Mouse (Mus musculus): ENCODE measurements at regions not wholly inside any gene's neighbourhood (a gene's known extent, or its start where the extent isn't known, plus 50 kb on each side); places are given as distances from the start of the nearest gene placed in this dataset.
"Not testable (repeated sequence)": the region's sequence is repeated elsewhere in the genome, so short reads cannot be mapped to it uniquely, and the experiment has no call there.

DNA sequence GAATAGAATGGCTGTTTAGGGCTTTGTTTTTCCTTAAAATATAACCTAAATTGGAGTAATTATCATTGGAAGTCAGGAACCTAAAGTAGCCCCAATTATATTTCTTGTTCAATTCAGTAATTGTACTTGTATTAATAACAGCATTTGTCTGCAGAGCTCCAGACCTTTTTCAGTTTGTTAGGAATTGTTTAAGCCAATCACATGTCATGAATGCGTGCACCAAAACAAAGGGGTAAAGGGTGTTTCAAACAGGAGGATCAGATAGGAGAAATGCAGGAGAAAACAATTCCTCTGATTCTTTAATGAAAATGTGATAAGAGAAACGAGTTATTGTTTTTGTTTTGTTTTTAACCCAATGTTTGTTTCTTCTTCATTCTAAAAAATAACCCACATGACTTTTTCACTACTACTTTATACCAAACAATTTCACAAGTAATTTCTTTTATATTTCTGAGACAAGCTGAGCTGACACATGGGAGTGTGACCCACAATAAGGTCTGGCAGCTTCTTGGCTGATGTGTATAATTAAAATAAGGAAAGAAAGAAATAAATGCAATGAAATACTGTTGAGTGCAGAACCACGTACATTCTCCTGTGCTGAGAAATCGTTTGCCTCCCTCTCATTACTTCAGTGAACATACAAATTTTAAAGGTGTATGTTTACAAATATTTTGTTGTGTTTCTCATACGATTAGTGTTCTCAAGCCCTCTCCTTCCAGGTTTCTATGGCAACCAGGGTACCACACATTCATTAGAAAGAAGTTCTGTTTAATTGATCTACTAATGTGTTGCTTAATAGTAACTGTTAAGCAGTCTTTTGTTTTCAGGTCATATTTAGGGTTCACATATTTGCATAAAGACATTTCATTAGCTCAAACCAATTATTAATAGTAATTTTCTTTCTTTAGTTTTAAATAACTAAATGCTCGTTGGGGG is 397.7 kb downstream of the Isl1 start:
- no peak for DNase-seq

DNA sequence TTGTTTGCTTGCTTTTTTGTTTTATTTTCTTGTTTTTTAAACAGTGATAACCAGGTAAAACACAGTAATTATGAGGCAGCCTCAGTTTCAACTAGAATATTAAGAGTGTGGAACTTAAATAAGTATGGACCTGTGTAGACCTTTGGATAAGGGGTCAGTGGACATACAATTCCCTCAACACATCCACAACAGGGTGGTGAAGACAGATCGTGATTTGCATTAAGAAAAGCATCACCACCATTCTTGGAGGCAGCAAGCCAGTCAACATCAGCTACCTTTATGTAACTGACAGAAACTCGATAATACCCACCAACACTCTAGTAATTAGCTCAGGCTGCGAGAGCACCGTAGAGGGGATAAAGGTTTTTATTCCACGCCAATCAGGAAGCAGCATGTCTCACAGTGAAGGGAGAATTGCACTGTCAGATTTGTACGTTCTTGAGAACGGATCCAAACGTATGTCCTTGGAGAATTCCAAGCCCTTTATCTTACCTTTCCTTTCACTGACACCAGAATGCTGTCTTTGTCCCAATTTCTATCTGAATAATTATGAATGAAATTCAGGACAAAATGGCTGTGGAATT is 398.5 kb downstream of the Isl1 start:
- no peak for DNase-seq

DNA sequence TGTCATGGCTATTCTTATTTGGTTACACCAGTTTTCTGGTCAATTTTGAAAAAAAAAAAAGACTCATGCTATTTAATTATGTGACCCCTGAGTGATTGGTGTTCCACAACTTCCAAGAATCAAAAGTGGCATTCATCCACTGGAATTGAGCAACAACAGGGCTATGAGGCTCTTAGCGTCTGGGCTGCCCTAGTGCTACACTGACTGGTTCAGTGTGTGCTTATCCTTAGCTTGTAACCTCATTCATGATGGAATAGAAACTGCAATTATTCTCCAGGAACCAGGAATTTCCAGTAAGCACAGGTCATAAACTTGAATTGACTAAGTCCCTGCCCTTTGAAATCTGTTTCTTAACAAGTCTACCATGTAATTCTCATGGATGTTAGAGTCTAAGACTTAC is 428.9 kb downstream of the Isl1 start:
- DNase-seq: no peak

DNA sequence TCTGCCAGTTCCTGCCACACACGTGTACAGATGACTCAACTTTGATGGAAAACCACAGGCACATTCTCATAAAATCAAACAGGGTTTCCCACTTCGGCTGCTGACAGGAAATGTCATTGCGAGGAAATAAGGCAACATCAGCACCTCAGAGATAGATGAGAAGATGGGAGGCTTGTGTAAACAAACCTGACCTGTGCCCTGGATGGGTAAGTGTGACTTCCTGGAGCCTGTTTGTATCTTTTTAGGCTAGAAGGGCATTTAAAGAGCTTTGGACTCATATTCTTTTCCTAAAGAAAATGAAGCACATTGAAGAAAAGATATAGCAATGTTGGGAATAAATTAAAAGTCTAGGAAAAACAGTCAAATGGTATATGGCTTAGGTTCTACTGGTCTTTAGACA is 449.0 kb downstream of the Isl1 start:
- DNase-seq: no peak

DNA sequence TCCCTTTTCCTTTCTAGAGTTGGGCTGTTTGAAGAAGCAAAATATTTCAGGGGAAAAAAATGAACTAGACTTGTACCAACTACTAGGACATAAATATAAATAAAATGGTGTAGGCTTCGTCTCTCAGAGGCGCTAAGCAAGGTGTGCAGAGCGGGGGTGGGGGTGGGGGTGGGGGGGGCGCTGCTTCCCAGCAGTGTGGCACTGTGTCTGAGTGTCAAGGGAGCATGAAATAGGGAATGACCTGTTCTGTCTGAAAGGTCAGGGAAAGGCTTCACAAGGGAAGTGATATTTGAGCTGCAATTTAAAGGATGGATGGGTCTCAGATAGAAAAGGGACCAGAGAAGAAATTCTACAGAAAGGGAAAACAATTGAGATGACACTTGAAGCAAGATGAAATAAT is 452.9 kb downstream of the Isl1 start:
- DNase-seq: no peak

DNA sequence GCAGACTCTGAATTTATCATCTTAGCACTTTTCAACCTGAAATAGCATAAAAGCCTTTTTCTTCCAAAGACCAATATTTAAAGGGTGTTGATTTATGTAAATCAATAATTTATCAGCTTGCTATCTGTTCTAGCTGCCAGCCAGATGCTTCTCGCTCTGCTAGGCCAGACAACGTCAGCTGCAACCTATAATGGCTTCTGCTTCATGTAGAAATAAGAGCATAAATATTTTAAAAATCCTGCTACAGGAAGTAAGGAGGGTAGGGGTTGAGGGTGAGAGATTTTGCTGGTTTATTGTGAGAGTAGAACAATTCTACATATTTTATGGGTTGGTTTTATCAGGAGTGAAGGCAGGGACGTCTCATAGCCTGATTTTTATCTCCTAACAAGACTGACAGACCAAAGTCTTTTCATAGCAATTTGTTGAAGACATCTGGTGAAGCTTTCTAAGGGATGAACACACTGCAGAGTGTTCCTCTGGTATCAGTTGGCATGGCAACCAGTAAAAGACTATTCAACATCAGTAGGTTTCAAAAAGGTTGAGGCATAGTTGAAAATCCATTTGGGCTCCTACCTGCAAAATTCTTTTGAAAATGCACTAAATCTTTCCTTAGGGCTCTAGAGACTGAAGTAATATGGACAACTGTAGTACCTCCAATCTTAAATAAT is 456.7 kb downstream of the Isl1 start:
- DNase-seq: no peak

DNA sequence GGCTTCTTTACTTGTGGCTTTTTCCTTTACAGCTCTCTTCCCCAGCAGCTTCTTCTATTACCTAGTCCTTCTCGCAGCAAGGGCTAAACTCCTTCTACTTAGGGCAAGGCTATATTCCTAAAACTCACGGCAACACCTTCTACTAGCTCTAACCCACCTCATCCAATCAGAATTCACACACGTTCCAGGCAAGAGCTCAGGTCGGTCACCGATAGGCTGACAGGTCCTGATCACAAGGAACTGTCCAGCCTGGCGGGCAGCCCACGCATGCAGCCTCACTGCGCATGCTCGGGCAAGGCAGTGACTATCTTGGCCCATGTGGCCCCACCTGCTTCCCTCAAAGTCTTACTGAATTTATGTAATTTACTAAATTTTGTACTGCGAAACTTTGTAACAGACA is 466.4 kb downstream of the Isl1 start:
- DNase-seq: peak in 1 of 2 experiments; percentile 3

DNA sequence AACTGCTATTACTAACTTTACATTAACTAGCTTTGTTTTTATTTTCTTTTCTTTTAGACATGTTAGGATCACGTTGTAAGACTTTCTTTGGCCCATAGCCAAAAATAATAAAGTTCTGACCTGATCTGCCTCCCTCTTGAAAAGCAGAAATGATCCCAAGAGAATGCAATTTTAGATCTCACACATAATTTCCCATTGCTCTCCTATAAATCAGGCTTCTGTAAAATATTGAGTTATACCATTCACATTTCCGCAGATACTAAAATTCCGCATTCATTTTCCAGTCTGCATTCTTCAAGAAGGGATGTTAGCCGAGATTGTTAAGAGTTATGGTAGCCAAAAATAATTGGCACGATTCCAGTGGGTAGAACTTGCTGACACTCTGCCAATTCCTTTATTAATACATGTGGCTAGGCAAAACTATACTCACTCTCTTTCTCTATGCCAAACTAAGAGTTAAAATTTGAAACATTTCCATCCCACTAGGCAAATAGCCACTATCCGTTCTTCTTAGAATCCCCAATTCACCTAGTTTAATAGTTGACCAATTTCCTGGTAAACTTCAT is 473.2 kb downstream of the Isl1 start:
- no peak for DNase-seq

DNA sequence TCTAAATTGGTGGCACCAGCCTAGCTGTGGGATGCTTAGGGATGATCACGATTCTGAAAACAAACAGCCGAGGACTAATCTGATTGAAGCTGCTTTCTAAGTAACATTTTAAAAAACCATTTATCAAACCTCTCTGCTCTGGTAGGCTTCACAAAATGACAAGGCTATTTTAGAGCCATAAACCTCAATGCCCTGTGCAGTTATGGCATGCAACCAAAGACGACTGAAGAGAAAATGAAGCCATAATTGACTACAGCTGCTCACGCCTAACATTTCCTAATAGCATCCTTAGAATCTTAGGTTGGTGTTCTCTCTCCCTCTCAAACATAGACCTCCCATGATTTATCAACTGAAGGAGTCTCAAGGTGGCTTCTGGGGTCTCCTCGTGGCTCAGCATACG is 484.3 kb downstream of the Isl1 start:
- DNase-seq: no peak

DNA sequence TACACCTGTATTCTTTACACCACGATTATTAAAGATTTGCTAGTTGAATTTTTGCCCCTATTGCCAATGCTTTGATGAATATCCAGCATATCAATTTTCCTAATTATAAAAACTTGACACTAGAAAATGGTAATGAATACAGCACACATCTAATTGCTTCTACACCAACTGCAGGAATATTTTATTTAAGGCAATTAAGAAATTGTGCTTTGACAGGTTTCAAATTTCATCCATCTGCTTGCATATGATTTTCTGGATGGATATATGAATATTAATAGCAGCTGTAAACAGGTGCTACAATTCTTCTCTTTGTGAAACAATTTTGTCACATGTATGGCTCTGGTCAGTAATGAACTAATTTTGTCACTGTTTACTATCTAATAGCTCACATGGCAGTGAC is 487.0 kb downstream of the Isl1 start:
- no peak for DNase-seq

DNA sequence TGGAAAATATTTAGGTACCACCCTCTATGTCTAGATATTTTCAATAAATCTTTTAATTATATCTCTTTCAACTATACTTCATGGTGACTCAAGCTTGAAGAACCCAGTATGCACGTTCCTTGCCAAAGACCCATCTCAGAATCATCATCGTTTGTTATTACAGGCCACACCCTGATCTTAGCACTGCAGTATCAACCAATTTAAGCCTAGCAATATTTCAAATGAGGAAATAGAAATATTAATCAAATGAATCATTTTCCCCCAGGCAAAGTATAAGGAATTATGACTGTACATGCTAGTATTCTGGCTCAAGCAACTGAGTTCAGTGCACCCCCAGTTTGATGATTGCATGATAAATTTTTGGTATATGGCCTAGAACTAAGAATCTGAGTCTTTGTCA is 495.3 kb downstream of the Isl1 start:
- DNase-seq: no peak

DNA sequence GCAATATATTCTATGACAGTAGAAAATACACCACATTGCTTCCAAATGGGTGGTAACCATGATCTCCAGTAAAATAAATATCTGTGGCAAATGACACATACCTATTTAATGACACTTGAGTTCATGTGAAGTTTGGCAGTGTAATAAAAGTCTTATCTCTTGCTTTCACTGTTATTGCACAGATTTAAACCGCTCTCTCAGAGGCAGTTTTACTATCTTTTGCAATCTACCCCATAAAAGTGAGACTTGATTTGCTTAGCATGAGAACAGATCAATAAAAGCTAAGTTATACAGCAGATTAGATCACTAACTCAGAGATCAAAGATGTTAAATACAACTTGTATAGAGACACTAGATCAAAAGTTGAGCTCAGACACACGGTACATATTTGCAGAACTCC is 510.2 kb downstream of the Isl1 start:
- no peak for DNase-seq

DNA sequence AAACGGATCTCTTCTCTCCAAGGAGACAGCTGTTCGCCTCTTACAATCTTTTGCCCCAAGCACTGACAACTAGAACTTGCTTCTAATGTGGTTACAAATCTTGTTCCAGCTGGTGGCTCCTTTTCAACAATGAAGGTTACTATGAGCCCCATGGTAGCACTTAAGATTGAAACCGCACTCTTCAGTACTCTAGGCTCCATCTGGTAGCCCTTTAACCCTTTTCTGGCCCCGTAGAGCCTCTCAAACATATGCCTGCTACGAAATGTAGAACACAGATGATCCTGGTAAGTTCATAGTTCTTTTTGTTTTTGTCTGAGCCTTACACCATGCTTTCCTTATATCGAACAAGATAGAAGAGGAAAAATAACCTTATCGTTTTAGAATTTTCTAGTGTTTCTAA is 558.2 kb downstream of the Isl1 start:
- DNase-seq: no peak

DNA sequence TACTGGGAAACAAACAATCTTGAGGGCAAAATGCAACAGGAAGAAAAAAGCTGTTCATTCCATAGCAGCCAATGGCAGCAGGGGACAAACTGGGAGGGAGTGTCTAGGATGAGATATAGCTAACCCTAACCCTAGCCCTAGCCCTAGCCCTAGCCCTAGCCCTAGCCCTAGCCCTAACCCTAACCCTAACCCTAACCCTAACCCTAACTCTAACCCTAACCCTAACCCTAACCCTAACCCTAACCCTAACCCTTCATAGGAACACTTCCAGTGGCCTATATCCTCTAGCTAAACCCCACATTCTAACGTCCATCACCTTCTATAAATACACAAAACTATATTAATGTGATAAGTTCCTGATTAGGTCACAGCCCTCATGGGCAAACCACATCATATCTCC is 567.4 kb downstream of the Isl1 start:
- not testable (repeated sequence) for DNase-seq

DNA sequence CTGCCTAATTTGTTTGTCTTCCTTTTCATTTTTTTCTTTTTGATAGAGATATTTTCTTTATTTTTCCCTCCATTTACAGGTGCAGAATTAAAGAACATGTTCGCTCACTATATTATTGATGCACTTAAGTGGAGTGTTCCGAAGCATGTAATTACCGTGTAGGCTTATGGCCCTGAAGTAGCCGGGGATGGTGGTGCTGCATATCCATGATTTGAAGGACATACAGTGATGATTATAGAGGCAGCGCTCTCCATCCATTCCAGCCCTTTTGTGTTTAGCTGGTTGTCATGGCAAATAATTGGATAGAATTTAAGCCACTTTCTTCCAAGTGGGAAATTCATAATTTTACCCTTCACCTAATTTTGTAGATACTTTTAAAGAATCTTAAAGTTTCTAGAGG is 581.5 kb downstream of the Isl1 start:
- DNase-seq: no peak

DNA sequence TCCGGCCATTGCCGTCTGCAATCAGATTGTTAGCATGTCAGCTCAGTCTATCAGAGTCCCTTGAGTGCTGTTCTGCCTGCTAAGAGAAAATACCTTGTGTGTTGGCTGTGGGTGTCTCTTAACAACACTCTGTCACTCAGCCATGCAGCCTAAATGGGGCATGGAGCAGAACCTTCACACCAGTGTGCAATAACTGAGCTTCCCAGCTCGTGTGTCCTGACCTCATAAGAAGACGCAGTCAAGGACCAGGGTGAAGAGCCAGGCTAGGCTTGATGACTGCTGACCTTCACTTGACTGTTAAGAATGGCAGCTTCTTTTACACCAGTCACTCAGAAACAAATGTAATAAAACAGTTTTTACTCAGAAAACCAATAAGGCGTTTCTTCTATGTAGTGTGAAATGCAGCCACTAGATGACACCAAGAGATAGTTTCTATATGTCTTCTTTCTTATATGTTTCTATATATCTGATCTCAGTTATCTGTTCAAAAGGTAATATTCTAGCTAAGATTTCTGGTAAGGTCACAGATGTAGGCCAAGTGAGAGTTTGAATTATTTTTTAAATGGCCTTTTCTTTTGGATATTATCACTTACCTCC is 584.0 kb downstream of the Isl1 start:
- DNase-seq: no peak

DNA sequence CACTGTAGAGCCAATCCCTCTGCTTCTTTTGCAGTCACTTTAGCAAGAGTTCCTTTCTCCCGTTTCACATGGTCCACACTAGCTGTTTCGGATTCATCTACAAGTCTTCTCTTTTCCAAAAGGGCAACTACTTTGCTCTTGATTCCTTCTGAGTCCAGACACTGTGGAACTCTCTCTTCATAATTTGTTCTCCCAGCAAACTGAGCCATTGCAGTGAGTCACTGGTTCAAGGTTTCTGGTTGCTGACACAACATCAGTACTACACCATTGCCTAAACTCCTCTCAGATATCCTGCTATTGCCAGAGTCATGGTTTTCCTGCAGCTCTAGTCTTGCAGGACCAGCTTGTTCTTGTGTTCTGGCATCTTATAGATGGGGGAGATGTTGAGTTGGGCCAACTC is 590.2 kb downstream of the Isl1 start:
- no peak for DNase-seq

DNA sequence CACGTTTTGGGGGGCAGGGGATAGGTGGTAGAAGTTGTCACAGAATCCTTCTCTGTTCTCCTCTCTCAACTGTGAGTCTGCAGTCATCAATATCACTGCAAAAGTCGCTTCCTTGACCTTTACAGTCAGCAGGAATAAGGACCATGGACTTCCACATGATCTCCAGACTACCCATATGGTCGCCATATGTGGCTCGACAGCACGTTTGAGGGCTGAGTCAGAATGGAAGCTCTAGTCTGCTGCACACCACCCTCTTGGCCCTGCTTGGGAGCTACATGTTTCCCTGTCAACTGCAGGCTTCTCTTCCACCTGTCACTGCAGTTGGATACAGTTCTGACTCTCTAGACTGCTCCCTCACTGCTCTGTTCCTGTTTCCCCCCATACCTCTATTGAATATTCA is 590.6 kb downstream of the Isl1 start:
- DNase-seq: no peak

DNA sequence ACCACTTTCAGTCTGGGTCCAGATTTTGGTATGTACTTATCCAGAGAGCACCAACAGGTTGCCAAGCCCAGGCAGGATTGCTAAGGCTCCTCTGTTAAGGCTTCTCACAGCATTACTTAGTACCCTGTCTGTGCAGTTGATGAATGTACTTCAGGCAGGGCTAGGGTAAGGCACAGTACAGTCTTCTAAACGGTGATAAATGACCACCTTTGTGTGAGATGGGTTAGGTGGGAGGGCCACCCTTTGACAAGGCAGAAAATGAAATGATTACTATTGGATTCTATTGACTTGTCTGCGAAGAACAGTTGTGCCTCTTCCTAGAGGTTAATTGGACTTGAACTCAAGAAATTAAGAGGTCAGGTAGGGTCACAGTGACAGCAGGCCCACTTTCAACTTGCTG is 594.4 kb upstream of the Itga1 start:
- DNase-seq: no peak

DNA sequence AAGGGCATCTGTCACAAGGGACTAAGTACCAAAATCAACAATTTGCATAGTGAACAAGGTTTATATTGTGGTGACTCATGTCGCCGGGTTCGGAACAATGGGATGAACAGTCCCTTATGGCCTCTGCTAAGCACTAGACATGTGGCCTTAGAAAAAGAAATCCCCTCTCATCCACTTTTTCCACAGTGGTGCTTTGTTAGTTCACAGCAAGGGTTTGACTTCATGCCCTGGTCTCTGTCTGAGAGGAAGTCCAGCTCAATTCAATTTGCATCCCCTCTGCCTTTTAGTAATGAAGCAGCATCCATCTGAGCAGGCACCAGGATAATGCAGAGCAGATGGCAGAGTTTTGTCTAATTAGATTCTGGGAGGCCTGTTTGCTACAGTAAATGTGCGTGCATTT is 585.7 kb upstream of the Itga1 start:
- DNase-seq: no peak

DNA sequence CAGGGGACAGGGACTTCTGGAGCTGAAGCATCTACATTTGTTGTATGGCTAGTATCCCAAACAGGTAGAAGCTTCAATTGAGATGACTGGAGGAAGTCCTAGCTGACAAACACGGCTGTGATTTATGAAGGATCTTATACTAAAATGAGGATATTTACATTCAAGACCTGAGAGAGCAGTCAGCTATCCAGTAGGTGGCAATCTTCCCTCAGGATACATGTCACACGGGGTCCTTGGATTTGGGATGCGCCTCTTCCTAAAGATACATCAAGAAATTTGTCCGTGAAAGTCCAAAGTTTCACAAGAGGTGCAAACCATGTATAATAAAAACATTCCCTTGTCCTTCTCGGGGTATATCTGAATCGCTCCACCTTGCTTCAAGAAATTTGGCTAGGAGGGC is 577.8 kb upstream of the Itga1 start:
- no peak for DNase-seq

DNA sequence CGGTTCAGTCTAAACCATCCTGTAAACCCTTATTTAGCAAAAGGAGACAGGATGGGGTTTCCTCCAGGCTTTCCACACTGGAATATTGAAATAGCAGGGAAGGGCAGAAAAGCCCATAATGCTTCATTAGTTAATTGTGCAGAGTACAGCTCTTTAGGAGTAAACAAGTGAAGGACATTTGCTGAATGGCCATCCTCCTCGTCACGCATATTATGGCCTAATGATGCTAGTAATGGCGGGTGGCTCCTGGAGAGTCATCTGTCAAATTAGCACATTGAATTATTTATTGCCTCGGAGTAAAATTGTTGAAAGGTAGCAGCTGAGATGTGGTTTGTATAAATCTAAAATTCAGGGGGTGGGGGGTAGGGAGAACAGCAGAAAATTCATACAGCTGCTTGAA is 575.1 kb upstream of the Itga1 start:
- DNase-seq: no peak

DNA sequence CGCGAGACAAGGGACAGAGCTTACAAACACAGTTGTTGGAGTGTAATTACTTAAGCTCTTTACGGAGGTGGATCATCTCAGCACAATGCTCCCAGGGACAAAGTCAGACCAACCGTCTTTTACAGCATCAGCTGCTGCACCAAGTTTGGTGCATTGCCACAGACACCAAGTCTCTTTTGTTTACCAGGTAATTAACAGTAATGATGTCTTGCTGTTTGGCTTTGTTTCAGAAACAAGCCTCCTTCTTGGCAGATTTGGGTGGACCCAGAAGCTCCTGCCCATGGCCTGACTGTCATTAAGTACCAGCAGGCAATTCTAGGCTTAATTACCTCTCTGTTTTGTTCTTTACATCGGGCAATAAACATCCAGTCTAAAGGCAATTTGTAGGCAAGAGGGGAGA is 572.0 kb upstream of the Itga1 start:
- no peak for DNase-seq
